Comparison of ENCODE assay signal across 7 mouse cellular contexts in genomic region chr5:148994706-148995414, GRCm38 (mm10). TPM values are rescaled to one million over a fixed set of nuclear protein-coding genes. Genes with fewer than 3 reads are reported as not detected.
A peak's percentile ranks its signal among the peaks of the same experiment; 100 is the strongest.
DNase-seq lines count a peak whose midpoint lies in the region; ATAC-seq lines count a peak whose summit lies in the region.

Gene Gm42791, minus strand, starts transcription at chr5:148995147.

- intact Hi-C loops in left cerebral cortex, postnatal 4 days (cut with DNase I): no loop called here

- peak within 1 kb of the TSS; percentile 97 for H3K27ac ChIP-seq in embryonic facial prominence, embryonic 11.5 days (replicated peaks; ENCODE audit: low read depth, low read length)
- H3K27ac ChIP-seq in midbrain, embryonic 11.5 days (ENCODE audit: low read depth, low read length): peak within 1 kb of the TSS; percentile 72

- H3K9ac ChIP-seq in embryonic facial prominence, embryonic 11.5 days (replicated peaks; ENCODE audit: low read length): peak within 1 kb of the TSS; percentile 82
- H3K9ac ChIP-seq in midbrain, embryonic 11.5 days (ENCODE audit: low read length): peak within 1 kb of the TSS; percentile 82

- WGBS in embryonic facial prominence, embryonic 11.5 days: under 1% methylated on average over 33 of the region's 33 CpGs
- WGBS in midbrain, embryonic 11.5 days: 3% methylated on average over 33 of the region's 33 CpGs

- no peaks in the 10 kb centered on the region for H3K4me1 ChIP-seq in embryonic facial prominence, embryonic 11.5 days (ENCODE audit: control insufficient read depth, insufficient read depth, low read length)
- peaks cover 7% of the 10 kb centered on the region for H3K4me1 ChIP-seq in midbrain, embryonic 11.5 days (ENCODE audit: control insufficient read depth, insufficient read depth, low read length)

- DNase-seq in adrenal gland, postnatal 14 days: peak; percentile 96
- peak; percentile 95 for DNase-seq in embryonic facial prominence, embryonic 11.5 days (ENCODE audit: low spot score)
- DNase-seq in kidney, adult 11 months: peak; percentile 99
- peak; percentile 86 for DNase-seq in left cerebral cortex, postnatal 4 days
- peak; percentile 97 for DNase-seq in midbrain, embryonic 11.5 days (ENCODE audit: low spot score, missing footprints)
- peak; percentile 99 for DNase-seq in skeletal muscle tissue, adult 2 months (ENCODE audit: low read depth, low spot score)

- no peaks in the 10 kb centered on the region for H3K9me3 ChIP-seq in embryonic facial prominence, embryonic 11.5 days (replicated peaks; ENCODE audit: control insufficient read depth, low read length)
- no peaks in the 10 kb centered on the region; the same call in 1 of the 2 replicates for H3K9me3 ChIP-seq in midbrain, embryonic 11.5 days (ENCODE audit: control insufficient read depth, low read length)

- H3K4me3 ChIP-seq in embryonic facial prominence, embryonic 11.5 days (ENCODE audit: low read depth, low read length): peak within 1 kb of the TSS; percentile 45
- H3K4me3 ChIP-seq in midbrain, embryonic 11.5 days (ENCODE audit: low read depth, low read length): peak within 1 kb of the TSS; percentile 37

- H3K36me3 ChIP-seq in embryonic facial prominence, embryonic 11.5 days (replicated peaks; ENCODE audit: control insufficient read depth, insufficient read depth, low read depth, low read length): no peaks in the 10 kb centered on the region
- H3K36me3 ChIP-seq in midbrain, embryonic 11.5 days (ENCODE audit: control insufficient read depth, insufficient read depth, low read length): no peaks in the 10 kb centered on the region

- peak; percentile 71 for ATAC-seq in embryonic facial prominence, embryonic 11.5 days (replicated peaks; ENCODE audit: insufficient number of reproducible peaks, low FRiP score, low TSS enrichment, low read depth)
- ATAC-seq in granulocyte monocyte progenitor cell, adult 5-6 weeks (replicated peaks; ENCODE audit: poor library complexity, severe bottlenecking): peak; percentile 95
- peak; percentile 91 for ATAC-seq in midbrain, embryonic 11.5 days (ENCODE audit: low FRiP score)

- H3K4me2 ChIP-seq in embryonic facial prominence, embryonic 11.5 days (ENCODE audit: low read depth, low read length): peak within 1 kb of the TSS; percentile 72
- peak within 1 kb of the TSS; percentile 74 for H3K4me2 ChIP-seq in midbrain, embryonic 11.5 days

- no peaks in the 10 kb centered on the region for H3K27me3 ChIP-seq in embryonic facial prominence, embryonic 11.5 days (ENCODE audit: control insufficient read depth, insufficient read depth, low read length)
- no peaks in the 10 kb centered on the region for H3K27me3 ChIP-seq in midbrain, embryonic 11.5 days (ENCODE audit: control insufficient read depth, insufficient read depth, low read length)

RNA-seq across cellular contexts. Expression of gene Gm42791, which starts in this region (rescaled TPM):
- total RNA-seq in adrenal gland, postnatal 14 days (2021): 5.6 and 6.2 TPM in 2 replicates
- polyA plus RNA-seq in embryonic facial prominence, embryonic 11.5 days (2014; fragmentation: Nextera tagmentation; extraction: Ambion mirVana): not detected in 2 replicates
- 4.6 TPM in 1 of 2 replicates, not detected in the other for total RNA-seq in granulocyte monocyte progenitor cell, adult 5-6 weeks (2014; fragmentation: Nextera tagmentation)
- total RNA-seq in granulocyte monocyte progenitor cell, adult 5-6 weeks (2017): 3.8 TPM in 1 of 2 replicates, not detected in the other
- 10 to 100 TPM in 1 of 2 experiments, 1 to 10 TPM in 1; 9.4 to 16.6 TPM for total RNA-seq in left cerebral cortex, postnatal 4 days (2021)
- polyA plus RNA-seq in midbrain, embryonic 11.5 days (2014; fragmentation: Nextera tagmentation; extraction: Ambion mirVana): 2.0 TPM in 1 of 2 replicates, not detected in the other

Comparison
In these comparisons a context has a peak if more than half of its experiments do, and no peak if none do; other contexts are left out.
1. Peak in every context shown above with its lines: DNase-seq, ATAC-seq, H3K4me3 ChIP-seq and H3K27ac ChIP-seq.
2. Peak in DNase-seq, ATAC-seq, H3K4me3 ChIP-seq, H3K27ac ChIP-seq, H3K9ac ChIP-seq and H3K4me2 ChIP-seq in embryonic facial prominence, embryonic 11.5 days; RNA of the gene not detected or under 1 TPM.